Mouse (Mus musculus) common myeloid progenitor, adult 5-6 weeks (primary cell): ENCODE data around the gene C130050O18Rik. TPM values are rescaled to one million over a fixed set of nuclear protein-coding genes. Genes with fewer than 3 reads are reported as not detected.
A peak's percentile ranks its signal among the peaks of the same experiment; 100 is the strongest.

ENCODE experiments used
- ATAC-seq: replicated peaks from 2 replicates; pipeline ENCODE4 v1.8.0; 2016; ENCODE audit warnings: low read depth, mild to moderate bottlenecking, moderate TSS enrichment, inconsistent platforms; ENCODE audit not compliant: poor library complexity, severe bottlenecking
- total RNA-seq: library from RNA; stranded (forward); fragments of 200-1000, 187-1606 nt; gene quantifications from 2 replicates; pipeline ENCODE4 v1.2.3, GENCODE M21; 2017

C130050O18Rik gene
- total RNA-seq, 1 experiment from 2014 or later = 1.6 TPM

DNA sequence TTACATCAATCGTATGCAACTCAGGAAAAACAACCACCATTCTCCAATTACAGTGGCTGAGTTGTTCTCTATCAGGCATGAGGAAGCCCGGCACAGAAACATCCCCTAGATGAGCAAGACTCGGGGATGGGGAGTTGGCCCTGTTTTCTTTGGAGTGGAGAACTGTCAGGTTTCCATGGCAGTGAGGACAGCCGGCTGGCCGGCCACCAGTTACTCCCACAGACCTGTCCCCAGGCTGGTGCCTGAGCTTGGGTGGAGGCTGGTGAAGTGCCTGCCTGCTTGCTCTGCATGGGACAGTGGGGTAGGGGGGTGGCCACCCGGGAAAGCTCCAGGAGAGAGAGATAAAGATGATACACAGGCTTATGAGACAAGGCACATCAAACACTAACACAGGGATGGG is 42.9 kb downstream of the C130050O18Rik start:
- no peak for ATAC-seq

DNA sequence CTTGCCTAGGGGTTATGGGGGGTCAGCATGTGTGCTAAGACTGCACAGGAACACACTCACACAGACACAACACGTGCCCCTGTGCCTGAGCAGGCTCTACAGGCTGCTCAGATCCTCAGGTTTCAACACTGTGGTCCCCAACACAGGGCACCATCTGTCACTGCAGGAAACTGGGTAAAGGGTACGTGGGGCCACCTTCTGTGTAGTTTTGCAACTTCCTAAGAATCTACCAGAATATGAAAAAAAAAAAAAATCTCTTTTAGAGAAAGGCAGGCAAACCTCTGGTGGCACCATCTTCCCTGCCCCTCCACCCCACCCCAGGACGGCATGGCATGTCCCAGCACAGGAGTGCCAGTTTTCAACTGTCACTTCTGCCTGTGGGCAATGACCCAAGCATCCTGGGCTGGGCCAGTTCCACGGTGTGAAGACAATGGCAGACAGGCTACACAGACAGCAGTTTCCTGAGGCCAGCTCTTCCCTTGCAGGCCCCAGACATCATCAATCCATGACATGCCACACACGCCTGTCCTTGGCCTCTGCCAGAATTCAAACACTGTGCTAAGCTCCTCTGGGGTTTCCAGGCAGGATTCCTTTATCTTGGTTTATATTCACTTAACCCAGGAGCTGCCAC is 44.2 kb downstream of the C130050O18Rik start:
- ATAC-seq = peak; percentile 87

DNA sequence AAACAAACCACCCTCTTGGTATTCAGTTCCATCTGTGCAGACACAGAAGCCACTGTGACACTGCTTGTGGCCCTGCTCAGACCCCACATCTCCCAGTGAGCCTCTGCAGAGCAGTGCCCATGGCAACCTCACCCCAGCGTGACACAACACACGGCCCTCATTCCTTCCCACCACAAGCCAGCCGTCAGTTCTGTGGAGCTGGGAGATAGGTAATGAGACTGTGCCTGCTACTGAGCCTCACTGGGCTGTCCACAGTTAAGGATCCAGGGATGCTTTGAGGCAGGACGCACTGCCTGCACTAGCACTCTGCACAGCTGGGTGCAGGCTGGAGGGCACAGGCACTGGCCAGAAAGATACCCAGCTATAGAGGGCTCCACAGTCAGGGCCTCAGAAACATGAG is 44.8 kb downstream of the C130050O18Rik start:
- ATAC-seq = peak; percentile 57

DNA sequence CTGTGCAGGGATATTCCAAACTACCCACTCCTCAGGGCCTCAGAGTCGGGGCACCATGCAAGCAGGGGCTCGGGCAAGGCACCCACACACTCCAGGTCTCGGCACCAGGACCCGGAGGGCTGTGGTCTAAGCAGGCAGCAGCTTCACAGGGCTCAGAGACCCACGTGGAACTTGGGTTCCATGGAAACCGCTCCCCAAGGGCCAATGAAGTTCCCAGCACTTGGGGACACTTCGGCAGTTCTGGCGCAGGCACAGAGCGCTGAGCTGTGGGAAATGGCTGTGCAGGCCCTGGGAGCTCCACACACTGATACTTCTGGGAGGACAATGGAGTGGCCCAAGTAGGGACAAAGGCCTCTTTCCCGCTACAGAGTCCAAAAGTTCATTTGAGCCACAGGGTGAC is 48.0 kb downstream of the C130050O18Rik start:
- ATAC-seq = no peak

DNA sequence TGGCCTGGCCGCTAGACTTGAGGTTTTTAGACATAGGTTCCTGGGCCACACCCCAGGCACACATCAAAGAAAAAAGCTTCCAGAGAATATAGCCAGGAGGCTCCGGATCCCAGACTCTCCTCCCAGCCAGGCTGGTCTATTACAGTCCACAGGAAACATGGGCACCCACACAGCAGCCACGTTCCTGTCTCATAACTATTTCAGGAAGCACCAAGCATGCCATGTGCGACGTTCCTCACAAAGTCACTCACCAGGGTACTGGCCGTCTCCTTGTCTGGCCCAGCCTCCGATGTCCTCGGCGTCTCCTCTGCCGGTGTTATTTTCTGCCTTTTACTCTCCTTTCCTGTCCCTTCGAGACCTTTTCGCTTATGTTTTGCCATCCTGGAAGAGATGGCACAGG is 50.1 kb downstream of the C130050O18Rik start:
- no peak for ATAC-seq

DNA sequence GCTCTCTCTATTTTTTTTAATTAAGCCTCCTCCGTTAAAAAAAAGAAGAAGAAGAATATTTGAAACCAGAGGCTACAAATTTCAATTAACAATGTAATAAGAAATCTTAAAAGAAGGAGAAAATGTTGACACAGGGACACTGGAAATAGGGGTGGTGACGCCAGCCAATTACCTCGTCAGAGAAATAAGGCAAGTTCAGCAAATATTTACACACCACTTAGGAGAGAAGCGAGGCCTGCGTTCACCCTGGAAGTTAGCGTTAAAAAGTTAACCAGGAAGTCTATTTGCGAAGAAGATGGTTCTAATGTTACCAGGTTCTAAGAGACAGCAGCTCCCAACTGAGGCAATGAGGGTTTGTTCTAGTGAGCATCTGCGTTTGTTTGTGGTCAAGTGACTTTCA is 52.2 kb downstream of the C130050O18Rik start:
- ATAC-seq = no peak

DNA sequence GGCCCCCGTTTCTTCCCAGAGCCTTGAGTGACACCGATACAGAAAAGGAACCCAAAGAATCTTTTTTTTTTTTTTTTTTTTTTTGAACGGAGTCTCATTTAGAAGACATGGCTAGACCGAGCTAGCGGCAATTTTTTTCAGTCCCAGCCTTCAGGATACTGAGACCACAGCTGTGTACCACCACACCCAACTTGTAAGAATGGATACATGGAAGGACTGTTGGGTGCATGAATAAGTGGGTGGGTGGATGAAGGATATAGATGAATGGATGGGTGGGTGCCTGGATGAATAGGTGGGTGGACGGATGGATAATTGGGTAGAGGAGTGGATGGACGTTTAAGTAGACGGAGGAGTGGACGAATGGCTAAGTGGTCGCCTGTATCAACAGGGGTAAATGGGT is 54.9 kb downstream of the C130050O18Rik start:
- ATAC-seq = no peak

DNA sequence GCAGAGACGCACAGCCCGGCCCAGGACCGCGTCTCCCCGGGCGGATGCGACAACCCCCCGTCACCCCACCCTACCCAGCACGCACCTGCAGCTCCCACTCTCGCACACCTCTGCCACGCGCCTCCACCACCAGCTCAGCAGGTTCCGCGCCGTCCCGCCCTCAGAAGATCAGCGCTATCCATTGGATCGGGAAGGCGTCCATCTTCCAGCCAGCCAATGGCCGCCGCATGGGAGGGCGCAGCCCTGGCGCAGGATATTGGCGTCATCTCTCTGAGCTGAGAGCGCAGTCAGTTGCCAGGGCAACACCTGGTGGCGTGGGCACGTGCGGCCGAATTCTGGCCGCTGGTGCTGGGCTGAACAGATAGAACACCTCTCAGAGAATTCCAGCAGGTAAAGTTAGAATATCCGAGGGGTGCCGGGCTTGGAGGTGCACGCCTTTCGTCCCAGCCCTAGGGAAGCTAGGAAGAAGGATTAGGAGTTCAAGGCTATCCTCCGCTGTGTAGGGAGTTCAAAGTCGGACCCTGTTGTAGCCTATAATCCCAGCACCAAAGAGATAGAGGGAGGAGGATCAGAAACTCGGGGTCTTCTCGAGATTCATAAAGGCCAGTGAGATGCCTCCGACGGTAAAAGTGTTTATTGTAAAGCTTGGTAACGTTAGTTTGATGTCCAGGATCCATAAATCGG is 55.4 kb downstream of the C130050O18Rik start, which contains the start of gene 3110082I17Rik:
Gene 3110082I17Rik, minus strand, starts transcription at position 144 of the 684 bp plus-strand sequence.
- peak; percentile 100 for ATAC-seq

DNA sequence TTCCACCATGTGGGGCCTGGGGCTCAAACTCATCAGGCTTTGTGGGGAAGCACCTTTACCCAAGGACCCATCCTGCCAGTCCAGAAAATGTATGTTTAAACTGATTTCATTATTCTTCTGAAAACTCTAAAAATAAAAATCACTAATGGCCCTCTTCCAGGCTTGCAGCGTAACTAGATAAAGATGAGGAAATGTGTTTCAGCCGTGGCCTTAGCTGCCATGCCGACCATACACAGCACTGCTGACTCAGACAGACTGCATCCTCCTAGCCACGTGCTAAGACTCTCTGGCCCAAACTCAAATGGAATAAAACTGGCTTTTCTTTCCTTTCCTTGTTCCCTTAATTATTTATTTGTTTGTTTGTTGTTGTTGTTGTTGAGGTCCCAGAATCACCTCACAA is 59.8 kb downstream of the C130050O18Rik start:
- no peak for ATAC-seq

Other genes with a start within 250 kb of the C130050O18Rik start
- 51.7 and 60.4 TPM in 2 replicates for gene Sun1, start 204.6 kb upstream of the C130050O18Rik start, total RNA-seq
- gene Get4, start 153.0 kb upstream of the C130050O18Rik start, total RNA-seq = 13.4 and 31.2 TPM in 2 replicates
- 15.8 and 25.8 TPM in 2 replicates for gene Adap1, start 79.7 kb upstream of the C130050O18Rik start, total RNA-seq
- 10.9 and 17.8 TPM in 2 replicates for gene Cox19, start 53.9 kb upstream of the C130050O18Rik start, total RNA-seq
- not detected in 2 replicates for gene Cyp2w1, start 52.7 kb upstream of the C130050O18Rik start, total RNA-seq
- gene Gpr146, start 27.6 kb upstream of the C130050O18Rik start, total RNA-seq = 4.9 and 5.4 TPM in 2 replicates
- not detected in 2 replicates for gene Gper1, start 17.9 kb downstream of the C130050O18Rik start, total RNA-seq
- 49.9 and 55.0 TPM in 2 replicates for gene 3110082I17Rik, start 55.2 kb downstream of the C130050O18Rik start, total RNA-seq
- 12.5 and 24.4 TPM in 2 replicates for gene Zfand2a, start 79.3 kb downstream of the C130050O18Rik start, total RNA-seq
- gene Uncx, start 138.2 kb downstream of the C130050O18Rik start, total RNA-seq = not detected in 2 replicates